Mouse (Mus musculus) stomach, postnatal 0 days (tissue): ENCODE measurements at regions not wholly inside any gene's neighbourhood (a gene's known extent, or its start where the extent isn't known, plus 50 kb on each side); places are given as distances from the start of the nearest gene placed in this dataset.

ENCODE experiments used
- CTCF ChIP-seq: IDR thresholded peaks from 2 replicates; pipeline ENCODE4 v1.5.1; 2016; ENCODE audit warnings: antibody characterized with exemption, low read depth, mild to moderate bottlenecking, moderate library complexity
- EP300 ChIP-seq: optimal IDR thresholded peaks from 2 replicates; pipeline ENCODE3; 2016; ENCODE audit warnings: antibody characterized with exemption

DNA sequence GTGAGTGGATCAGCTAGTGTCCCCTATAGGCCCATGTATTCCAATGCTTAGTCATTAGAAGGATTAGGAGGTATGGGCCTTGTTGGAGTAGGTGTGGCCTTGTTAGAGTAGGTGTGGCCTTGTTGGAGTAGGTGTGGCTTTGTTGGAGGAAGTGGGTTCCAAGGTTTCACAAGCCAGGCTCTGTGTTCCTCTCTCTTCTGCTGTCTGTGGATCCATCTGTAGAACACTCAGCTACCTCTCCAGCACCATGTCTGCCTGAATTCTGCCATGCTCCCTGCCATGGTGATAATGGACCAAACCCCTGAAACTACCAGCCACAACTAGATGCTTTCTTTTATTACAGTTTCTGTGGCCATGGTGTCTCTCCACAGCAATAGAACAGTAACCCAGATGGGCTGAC lies 235.7 kb upstream of the Nr5a2 start:
- TF ChIP-seq CTCF (no peak), EP300 (no peak)
